Mouse (Mus musculus) heart, embryonic 15.5 days (tissue): ENCODE data around the gene Ikzf4. TPM values are rescaled to one million over a fixed set of nuclear protein-coding genes. Genes with fewer than 3 reads are reported as not detected.
"Not testable (repeated sequence)": the region's sequence is repeated elsewhere in the genome, so short reads cannot be mapped to it uniquely, and the experiment has no call there.

Experiments
- ATAC-seq: fragments of 200-750 bp; cut with Nextera tagmentation; replicated peaks from 2 replicates; pipeline ENCODE4 v1.8.0; 2017; ENCODE audit warnings: low read depth, moderate TSS enrichment; ENCODE audit not compliant: insufficient number of reproducible peaks, insufficient read depth, low FRiP score
- H3K27ac ChIP-seq: fragments of 300-500 bp; sonication (generic); 2 replicates; pipeline ENCODE4 v1.5.1; 2015; ENCODE audit warnings: mild to moderate bottlenecking, inconsistent platforms
- H3K27me3 ChIP-seq: fragments of 300-500 bp; sonication (generic); 2 replicates; pipeline ENCODE4 v1.6.1; 2015; ENCODE audit warnings: inconsistent platforms
- H3K36me3 ChIP-seq: fragments of 300-500 bp; sonication (generic); 2 replicates; pipeline ENCODE4 v1.6.1; 2015; ENCODE audit warnings: mild to moderate bottlenecking, inconsistent platforms
- H3K4me1 ChIP-seq: fragments of 300-500 bp; sonication (generic); replicated peaks from 2 replicates; pipeline ENCODE4 v1.6.1; 2015; ENCODE audit warnings: inconsistent platforms
- H3K4me2 ChIP-seq: fragments of 300-500 bp; sonication (generic); 2 replicates; pipeline ENCODE4 v1.6.1; 2015; ENCODE audit warnings: inconsistent platforms, mild to moderate bottlenecking, moderate library complexity
- H3K4me3 ChIP-seq: fragments of 300-500 bp; sonication (generic); 2 replicates; pipeline ENCODE4 v1.5.1; 2015; ENCODE audit warnings: mild to moderate bottlenecking, inconsistent platforms
- H3K9ac ChIP-seq: fragments of 300-500 bp; sonication (generic); 2 replicates; pipeline ENCODE4 v1.6.1; 2015; ENCODE audit warnings: mild to moderate bottlenecking, inconsistent platforms
- H3K9me3 ChIP-seq: fragments of 300-500 bp; sonication (generic); replicated peaks from 2 replicates; pipeline ENCODE4 v1.6.1; 2016; ENCODE audit warnings: inconsistent platforms
- WGBS: fragments of 180-500 bp; shearing (Covaris S2); methylation state at CpG from one replicate; pipeline ENCODE4 v1.1.7; 2015; ENCODE audit warnings: mixed read lengths; 5-methylcytosine and 5-hydroxymethylcytosine counted together
- polyA plus RNA-seq: library from polyadenylated mRNA; unstranded; fragments of >200 nt; fragmentation: Nextera tagmentation; extraction: Ambion mirVana; gene quantifications from 2 replicates; pipeline ENCODE4 v1.2.1, GENCODE M21; 2015

Ikzf4 gene
- polyA plus RNA-seq, 1 experiment from 2014 or later, result 1.4 TPM

GRCm38 (mm10) chr10:128623106-128623613, 22.6 kb downstream of the Ikzf4 start:
- H3K36me3 ChIP-seq, result peaks cover 23% of the 10 kb centered on the region
- H3K4me2 ChIP-seq, H3K27ac ChIP-seq, ATAC-seq, H3K9ac ChIP-seq, H3K4me1 ChIP-seq, H3K9me3 ChIP-seq, H3K27me3 ChIP-seq, H3K4me3 ChIP-seq: not testable (repeated sequence)
- WGBS, result 81% methylated on average over 4 of the region's 4 CpGs

GRCm38 (mm10) chr10:128622702-128623101, 23.1 kb downstream of the Ikzf4 start:
- H3K9me3 ChIP-seq, result no peaks in the 10 kb centered on the region
- peaks cover 23% of the 10 kb centered on the region for H3K36me3 ChIP-seq
- WGBS, result 77% methylated on average over 4 of the region's 4 CpGs
- H3K4me3 ChIP-seq, result no peak overlapping the region
- H3K27me3 ChIP-seq, result no peaks in the 10 kb centered on the region
- ATAC-seq, result no peak
- no peak overlapping the region for H3K4me2 ChIP-seq
- no peak overlapping the region for H3K9ac ChIP-seq
- H3K4me1 ChIP-seq, result peaks cover 6% of the 10 kb centered on the region
- no peak overlapping the region for H3K27ac ChIP-seq

GRCm38 (mm10) chr10:128621986-128622520, 23.7 kb downstream of the Ikzf4 start:
- H3K4me2 ChIP-seq, result no peak overlapping the region
- H3K4me3 ChIP-seq, result no peak overlapping the region
- H3K9ac ChIP-seq, result no peak overlapping the region
- H3K4me1 ChIP-seq, result peaks cover 6% of the 10 kb centered on the region
- H3K27me3 ChIP-seq, result no peaks in the 10 kb centered on the region
- peaks cover 23% of the 10 kb centered on the region for H3K36me3 ChIP-seq
- WGBS, result 78% methylated on average over 3 of the region's 3 CpGs
- H3K9me3 ChIP-seq, result no peaks in the 10 kb centered on the region
- no peak overlapping the region for H3K27ac ChIP-seq
- no peak for ATAC-seq

- H3K4me1 ChIP-seq, result peaks cover 3% of the 10 kb centered on the region
- no peak overlapping the region for H3K9ac ChIP-seq
- no peak for ATAC-seq
- no peaks in the 10 kb centered on the region for H3K9me3 ChIP-seq
- no peaks in the 10 kb centered on the region for H3K27me3 ChIP-seq
- H3K4me3 ChIP-seq, result no peak overlapping the region
- H3K27ac ChIP-seq, result no peak overlapping the region
- H3K4me2 ChIP-seq, result no peak overlapping the region
- peaks cover 21% of the 10 kb centered on the region for H3K36me3 ChIP-seq
Measured at GRCm38 (mm10) chr10:128620241-128620640, 25.6 kb downstream of the Ikzf4 start.

GRCm38 (mm10) chr10:128619148-128619547, 26.6 kb downstream of the Ikzf4 start:
- peaks cover 10% of the 10 kb centered on the region for H3K36me3 ChIP-seq
- H3K27me3 ChIP-seq, H3K4me3 ChIP-seq, H3K27ac ChIP-seq, H3K4me1 ChIP-seq, H3K9ac ChIP-seq, ATAC-seq, H3K9me3 ChIP-seq, H3K4me2 ChIP-seq: not testable (repeated sequence)
- WGBS, result 85% methylated on average over 5 of the region's 5 CpGs

- H3K36me3 ChIP-seq, result peaks cover 5% of the 10 kb centered on the region
- no peaks in the 10 kb centered on the region for H3K27me3 ChIP-seq
- H3K9me3 ChIP-seq, result no peaks in the 10 kb centered on the region
- no peaks in the 10 kb centered on the region for H3K4me1 ChIP-seq
- WGBS, result 79% methylated on average over 1 of the region's 1 CpGs
- no peak for ATAC-seq
- no peak overlapping the region for H3K4me2 ChIP-seq
- no peak overlapping the region for H3K4me3 ChIP-seq
- no peak overlapping the region for H3K9ac ChIP-seq
- no peak overlapping the region for H3K27ac ChIP-seq
Measured at GRCm38 (mm10) chr10:128618570-128618969, 27.2 kb downstream of the Ikzf4 start.

GRCm38 (mm10) chr10:128615798-128616448, 29.9 kb downstream of the Ikzf4 start:
- WGBS, result 78% methylated on average over 6 of the region's 7 CpGs
- ATAC-seq, H3K36me3 ChIP-seq: not testable (repeated sequence)

GRCm38 (mm10) chr10:128614934-128615333, 30.9 kb downstream of the Ikzf4 start:
- Histone ChIP-seq H3K27ac (no peak overlapping the region), H3K4me3 (no peak overlapping the region), H3K9ac (no peak overlapping the region), H3K4me2 (no peak overlapping the region), H3K27me3 (no peaks in the 10 kb centered on the region), H3K36me3 (no peaks in the 10 kb centered on the region), H3K9me3 (no peaks in the 10 kb centered on the region), H3K4me1 (peaks cover 3% of the 10 kb centered on the region; the same call in 1 of the 2 replicates)
- WGBS, result 58% methylated on average over 3 of the region's 3 CpGs
- no peak for ATAC-seq

More at GRCm38 (mm10) chr10:128615798-128616448, 29.9 kb downstream of the Ikzf4 start:
- H3K4me1 ChIP-seq, H3K9ac ChIP-seq, H3K27ac ChIP-seq, H3K4me3 ChIP-seq, H3K27me3 ChIP-seq, H3K9me3 ChIP-seq, H3K4me2 ChIP-seq: not testable (repeated sequence)

- H3K9ac ChIP-seq, H3K27ac ChIP-seq, H3K9me3 ChIP-seq, H3K4me2 ChIP-seq, H3K27me3 ChIP-seq, H3K4me3 ChIP-seq, H3K36me3 ChIP-seq, H3K4me1 ChIP-seq, ATAC-seq: not testable (repeated sequence)
- 59% methylated on average over 4 of the region's 4 CpGs for WGBS
Measured at GRCm38 (mm10) chr10:128613820-128614219, 32.0 kb downstream of the Ikzf4 start.

- H3K9ac ChIP-seq, result no peak overlapping the region
- H3K4me1 ChIP-seq, result peaks cover 3% of the 10 kb centered on the region; the same call in 1 of the 2 replicates
- WGBS, result 34% methylated on average over 6 of the region's 6 CpGs
- no peak overlapping the region for H3K4me3 ChIP-seq
- 0 out of 2 replicates have a peak overlapping the region, but pooled peaks have one; percentile 16 for H3K4me2 ChIP-seq
- no peaks in the 10 kb centered on the region for H3K27me3 ChIP-seq
- no peak overlapping the region for H3K27ac ChIP-seq
- no peaks in the 10 kb centered on the region for H3K36me3 ChIP-seq
- no peak for ATAC-seq
- H3K9me3 ChIP-seq, result no peaks in the 10 kb centered on the region
Measured at GRCm38 (mm10) chr10:128613154-128613440, 32.7 kb downstream of the Ikzf4 start.

GRCm38 (mm10) chr10:128612433-128613153, 33.2 kb downstream of the Ikzf4 start:
- no peaks in the 10 kb centered on the region for H3K9me3 ChIP-seq
- H3K36me3 ChIP-seq, result no peaks in the 10 kb centered on the region
- no peak overlapping the region; the same call in 1 of the 2 replicates for H3K4me3 ChIP-seq
- H3K27ac ChIP-seq, result no peak overlapping the region
- no peaks in the 10 kb centered on the region for H3K27me3 ChIP-seq
- no peak for ATAC-seq
- peak overlapping the region; percentile 16; the same call in 1 of the 2 replicates for H3K4me2 ChIP-seq
- no peak overlapping the region for H3K9ac ChIP-seq
- 13% methylated on average over 16 of the region's 16 CpGs for WGBS
- peaks cover 3% of the 10 kb centered on the region; the same call in 1 of the 2 replicates for H3K4me1 ChIP-seq
